8 mouse cellular contexts compared by ENCODE assay signal in the genomic region with DNA sequence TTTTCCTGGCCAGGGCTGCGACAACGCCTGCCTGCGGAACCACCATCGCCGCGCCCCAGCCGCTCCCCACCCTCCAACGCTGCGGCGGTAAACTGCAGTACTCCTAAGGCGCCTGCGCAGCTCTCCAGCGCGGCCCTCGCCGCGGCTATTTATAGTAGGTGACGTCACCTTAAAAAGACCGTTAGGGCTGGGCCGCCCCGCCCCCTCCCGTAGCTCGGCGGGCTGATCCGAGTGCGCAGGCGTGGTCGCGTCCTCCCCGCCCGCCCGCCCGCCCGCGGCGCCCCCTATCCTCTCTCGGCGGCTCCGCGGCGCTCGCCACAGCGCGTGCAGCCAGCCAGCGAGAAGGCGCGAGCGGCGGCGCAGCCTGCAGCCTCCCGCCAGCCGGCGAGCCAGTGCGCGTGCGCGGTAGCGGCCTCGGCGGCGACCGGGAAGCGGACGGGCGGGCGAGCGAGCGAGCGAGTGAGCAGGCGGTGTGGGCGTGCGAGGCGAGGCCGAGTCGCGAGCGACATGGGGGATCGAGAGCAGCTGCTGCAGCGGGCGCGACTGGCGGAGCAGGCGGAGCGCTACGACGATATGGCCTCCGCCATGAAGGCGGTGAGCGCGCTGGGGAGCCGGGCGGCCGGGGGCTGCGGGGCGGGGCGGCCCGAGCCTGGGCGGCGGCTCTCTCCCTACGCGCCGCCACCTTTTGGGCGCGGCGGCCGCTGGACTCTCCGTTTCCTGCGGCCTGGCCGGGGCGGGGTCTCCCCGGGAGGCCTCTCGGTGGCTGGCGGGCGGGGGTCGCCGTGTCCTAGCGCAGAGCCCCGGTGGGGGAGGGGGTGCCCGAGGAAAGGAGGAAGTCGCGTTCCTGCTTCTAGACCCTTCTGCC. TPM values are rescaled to one million over a fixed set of nuclear protein-coding genes. Genes with fewer than 3 reads are reported as not detected.
DNase-seq lines count a peak whose midpoint lies in the region; ATAC-seq and TF ChIP-seq lines count a peak whose summit lies in the region.

Gene Ywhah (plus strand): TSS at position 256 of the 865 bp plus-strand sequence.

- H3K4me2 ChIP-seq in embryonic facial prominence, embryonic 15.5 days (replicated peaks) = peak within 1 kb of the TSS; percentile 65
- H3K4me2 ChIP-seq in kidney, embryonic 14.5 days (replicated peaks; ENCODE audit: low read depth, low read length) = peak within 1 kb of the TSS; percentile 81
- peak within 1 kb of the TSS; percentile 61 for H3K4me2 ChIP-seq in limb, embryonic 15.5 days

- TF ChIP-seq POLR2A in bone marrow, adult 2 months (IDR thresholded peaks at IDR 0.05; ENCODE audit: borderline replicate concordance, control insufficient read depth, low read depth, low read length) = peak; percentile 86

- peak within 1 kb of the TSS; percentile 100 for H3K27ac ChIP-seq in bone marrow, adult 2 months (ENCODE audit: control insufficient read depth, insufficient read depth, low read depth, low read length, poor library complexity)
- peak within 1 kb of the TSS; percentile 99 for H3K27ac ChIP-seq in embryonic facial prominence, embryonic 15.5 days (replicated peaks)
- H3K27ac ChIP-seq in kidney, embryonic 14.5 days (ENCODE audit: low read depth, low read length) = peak within 1 kb of the TSS; percentile 100
- peak within 1 kb of the TSS; percentile 100 for H3K27ac ChIP-seq in limb, embryonic 15.5 days

- peak within 1 kb of the TSS; percentile 93 for H3K9ac ChIP-seq in embryonic facial prominence, embryonic 15.5 days
- H3K9ac ChIP-seq in kidney, embryonic 14.5 days (ENCODE audit: low read depth, low read length) = peak within 1 kb of the TSS; percentile 97
- H3K9ac ChIP-seq in limb, embryonic 15.5 days = peak within 1 kb of the TSS; percentile 90

- no peak for TF ChIP-seq CTCF in bone marrow, adult 2 months (IDR thresholded peaks at IDR 0.05; ENCODE audit: control insufficient read depth, insufficient read depth, low read length)

- under 1% methylated on average over 119 of the region's 121 CpGs for WGBS in bone marrow, adult 2 months
- WGBS in embryonic facial prominence, embryonic 15.5 days = under 1% methylated on average over 111 of the region's 121 CpGs
- WGBS in kidney, embryonic 14.5 days = under 1% methylated on average over 84 of the region's 121 CpGs
- WGBS in limb, embryonic 15.5 days = 0% methylated on average over 100 of the region's 121 CpGs

- peak; percentile 97 for DNase-seq in 416B (ENCODE audit: low read depth)
- peak; percentile 97 for DNase-seq in heart, adult 9 months (ENCODE audit: low spot score in 2 of 2)
- peak; percentile 89 to 93 for DNase-seq in monocyte, adult 2 months (ENCODE audit: low read depth in 1 of 2, low spot score in 2 of 2)
- DNase-seq in spleen, postnatal 36 days (ENCODE audit: low spot score in 2 of 2) = peak; percentile 96 to 97

- no peaks in the 10 kb centered on the region for H3K27me3 ChIP-seq in embryonic facial prominence, embryonic 15.5 days
- H3K27me3 ChIP-seq in kidney, embryonic 14.5 days (ENCODE audit: control insufficient read depth, insufficient read depth, low read length) = no peaks in the 10 kb centered on the region
- no peaks in the 10 kb centered on the region for H3K27me3 ChIP-seq in limb, embryonic 15.5 days

- ATAC-seq in embryonic facial prominence, embryonic 15.5 days (ENCODE audit: insufficient number of reproducible peaks, low FRiP score, low TSS enrichment, low read depth) = peak; percentile 97
- ATAC-seq in kidney, embryonic 14.5 days (ENCODE audit: low FRiP score, low TSS enrichment) = peak; percentile 98
- peak; percentile 96 for ATAC-seq in limb, embryonic 15.5 days (ENCODE audit: insufficient number of reproducible peaks, low FRiP score, low TSS enrichment, low read depth)

- H3K4me3 ChIP-seq in bone marrow, adult 2 months (replicated peaks; ENCODE audit: control insufficient read depth, low read depth, low read length) = peak within 1 kb of the TSS; percentile 81
- H3K4me3 ChIP-seq in embryonic facial prominence, embryonic 15.5 days (replicated peaks) = peak within 1 kb of the TSS; percentile 83
- H3K4me3 ChIP-seq in kidney, embryonic 14.5 days (ENCODE audit: low read length) = peak within 1 kb of the TSS; percentile 88
- peak within 1 kb of the TSS; percentile 90 for H3K4me3 ChIP-seq in limb, embryonic 15.5 days

- H3K36me3 ChIP-seq in embryonic facial prominence, embryonic 15.5 days = 0 out of 2 replicates have a peak, but pooled peaks cover 8% of the 10 kb centered on the region
- H3K36me3 ChIP-seq in kidney, embryonic 14.5 days (ENCODE audit: control insufficient read depth, insufficient read depth, low read length) = peaks cover 18% of the 10 kb centered on the region
- peaks cover 10% of the 10 kb centered on the region; the same call in 1 of the 2 replicates for H3K36me3 ChIP-seq in limb, embryonic 15.5 days

- no peaks in the 10 kb centered on the region for H3K9me3 ChIP-seq in embryonic facial prominence, embryonic 15.5 days (replicated peaks)
- H3K9me3 ChIP-seq in kidney, embryonic 14.5 days (ENCODE audit: control insufficient read depth, low read length) = no peaks in the 10 kb centered on the region
- H3K9me3 ChIP-seq in limb, embryonic 15.5 days = no peaks in the 10 kb centered on the region

- peaks cover 2% of the 10 kb centered on the region; the same call in 1 of the 2 replicates for H3K4me1 ChIP-seq in bone marrow, adult 2 months (ENCODE audit: control insufficient read depth, insufficient read depth, low read length)
- peaks cover 19% of the 10 kb centered on the region for H3K4me1 ChIP-seq in embryonic facial prominence, embryonic 15.5 days
- H3K4me1 ChIP-seq in kidney, embryonic 14.5 days (ENCODE audit: control insufficient read depth, insufficient read depth, low read length) = peaks cover 17% of the 10 kb centered on the region
- peaks cover 15% of the 10 kb centered on the region; the same call in 1 of the 2 replicates for H3K4me1 ChIP-seq in limb, embryonic 15.5 days

RNA-seq across cellular contexts. Expression of gene Ywhah, which starts in this region (rescaled TPM):
- polyA plus RNA-seq in bone marrow, adult 2 months (2011; ENCODE audit: insufficient read depth, insufficient read length, low replicate concordance, missing spikeins) = 200 and 252 TPM in 2 replicates
- 362 and 371 TPM in 2 replicates for polyA plus RNA-seq in embryonic facial prominence, embryonic 15.5 days (2015; fragmentation: Nextera tagmentation; extraction: Ambion mirVana)
- polyA plus RNA-seq in kidney, embryonic 14.5 days (2014; fragmentation: Nextera tagmentation; extraction: Ambion mirVana) = 286 and 318 TPM in 2 replicates
- 363 and 383 TPM in 2 replicates for polyA plus RNA-seq in limb, embryonic 15.5 days (2015; fragmentation: Nextera tagmentation; extraction: Ambion mirVana)

Comparison
In these comparisons a context has a peak if more than half of its experiments do, and no peak if none do; other contexts are left out.
1. Peak in every context shown above with its lines: DNase-seq, ATAC-seq, H3K4me3 ChIP-seq and H3K27ac ChIP-seq.